Mouse (Mus musculus) thymus, adult 2 months (tissue): Measurements from ENCODE around the gene Mitf.

Experiments used
- CTCF ChIP-seq: fragments of 200-500 bp; IDR thresholded peaks from 2 replicates; pipeline ENCODE4 v1.5.1; 2012; ENCODE audit warnings: mild to moderate bottlenecking, control low read depth, low read length, moderate library complexity, borderline replicate concordance; ENCODE audit not compliant: control insufficient read depth, poor library complexity, insufficient read depth; ENCODE audit errors: extremely low read depth
- POLR2A ChIP-seq: fragments of 200-500 bp; IDR thresholded peaks from 2 replicates; pipeline ENCODE4 v1.6.1; 2012; ENCODE audit warnings: mild to moderate bottlenecking, low read length, control low read depth, moderate library complexity; ENCODE audit not compliant: control insufficient read depth, poor library complexity, insufficient read depth; ENCODE audit errors: extremely low read depth

- TF ChIP-seq CTCF (no peak), POLR2A (no peak)
Measured at GRCm38 (mm10) chr6:97848191-97848857, 41.5 kb downstream of the Mitf start.
